Mouse (Mus musculus) megakaryocyte progenitor cell, adult 5-6 weeks (primary cell): ENCODE measurements around the gene Catsperd. TPM values are rescaled to one million over a fixed set of nuclear protein-coding genes. Genes with fewer than 3 reads are reported as not detected.

Experiments used
- ATAC-seq: replicated peaks from 2 replicates; pipeline ENCODE4 v1.8.0; 2016; ENCODE audit warnings: mild to moderate bottlenecking, moderate TSS enrichment, inconsistent platforms; ENCODE audit not compliant: poor library complexity
- total RNA-seq, 2 experiments: library from RNA; stranded (forward) in 1 of 2; stranded (reverse) in 1 of 2; fragments of 157-497, 149-512 nt in 1 of 2; fragments of 200-1000 nt in 1 of 2; gene quantifications; 2 replicates each; pipeline versions ENCODE4 v1.2.3 to v1.2.4; 2015 to 2017

Gene Catsperd
- total RNA-seq, 2 experiments from 2014 or later, result 0.17 TPM; not detected in 1

DNA sequence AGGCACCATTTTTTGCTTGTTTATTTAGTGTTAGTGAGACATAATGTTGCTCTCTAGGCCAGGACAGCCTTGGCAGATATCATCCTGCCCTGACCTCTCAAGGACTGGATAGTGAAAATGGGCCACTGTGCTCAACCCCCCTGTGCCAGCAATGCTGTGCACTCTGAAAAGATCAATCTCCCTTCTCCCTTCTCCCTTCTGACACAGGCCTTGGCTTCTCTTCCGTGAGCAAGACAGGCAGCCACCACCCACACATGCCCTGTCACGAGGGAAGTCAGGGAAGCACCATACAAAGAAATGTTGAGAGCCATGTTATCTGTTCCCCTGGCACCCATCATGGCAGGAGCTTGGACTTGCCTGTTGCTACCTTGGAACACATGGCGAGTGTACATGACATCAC, 27.4 kb downstream of the Catsperd start:
- no peak for ATAC-seq

DNA sequence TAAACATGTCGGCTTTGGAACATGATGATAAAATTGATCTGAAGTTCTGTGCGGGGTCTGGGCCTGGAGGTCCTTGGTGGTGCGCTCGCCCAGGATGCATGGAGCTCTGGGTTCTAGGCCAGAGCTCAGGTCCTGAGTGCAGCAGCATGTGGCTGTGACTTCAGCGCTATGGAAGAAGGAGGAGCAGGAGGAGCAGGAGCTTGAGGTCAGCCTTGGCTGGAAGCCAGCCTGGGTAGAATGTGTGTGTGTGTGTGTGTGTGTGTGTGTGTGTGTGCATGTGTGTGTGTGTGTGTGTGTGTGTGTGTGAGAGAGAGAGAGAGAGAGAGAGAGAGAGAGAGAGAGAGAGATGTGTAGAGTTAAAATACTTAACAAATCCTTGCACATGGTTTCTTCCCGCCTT, 28.2 kb downstream of the Catsperd start:
- ATAC-seq, result no peak

DNA sequence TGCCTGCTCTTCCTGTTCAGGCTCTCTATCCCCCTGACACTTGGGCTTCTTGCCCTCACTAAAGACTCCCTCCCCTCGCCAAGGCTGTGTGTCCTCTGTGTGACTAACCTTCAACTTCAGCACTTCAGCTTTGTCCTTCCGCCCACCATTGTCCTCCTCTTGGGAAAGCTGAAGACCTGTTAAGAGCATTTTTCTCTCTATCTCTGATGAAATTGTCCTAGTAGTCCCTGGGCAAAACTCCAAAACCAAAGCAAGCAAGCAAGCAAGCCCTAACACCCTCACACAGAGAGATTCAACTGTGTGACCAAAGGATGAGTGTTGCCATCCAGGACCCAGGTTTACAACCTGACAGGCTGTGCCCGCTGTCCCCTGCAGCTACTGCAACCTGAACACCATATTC, 35.7 kb downstream of the Catsperd start:
- ATAC-seq, result no peak

DNA sequence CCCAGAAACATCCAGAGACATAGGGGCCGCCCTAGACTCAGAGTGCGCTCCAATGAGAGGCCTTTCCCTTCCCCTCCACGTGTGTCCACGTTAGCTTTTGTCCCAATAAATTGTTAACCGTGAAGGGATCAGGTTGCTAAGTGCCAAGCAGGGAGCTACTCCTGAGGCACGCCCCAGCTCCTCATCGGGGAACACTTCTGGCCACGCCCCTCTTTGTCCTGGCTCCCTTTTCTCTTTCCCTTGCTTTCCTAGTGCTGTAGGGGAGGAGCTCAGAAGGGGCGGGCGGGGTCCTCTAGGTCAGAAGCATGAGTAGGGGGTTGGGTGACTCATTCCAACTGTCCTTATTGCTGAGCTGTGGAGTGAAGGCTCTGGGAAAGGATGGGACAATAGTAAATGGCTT, 36.4 kb downstream of the Catsperd start:
- ATAC-seq, result no peak

DNA sequence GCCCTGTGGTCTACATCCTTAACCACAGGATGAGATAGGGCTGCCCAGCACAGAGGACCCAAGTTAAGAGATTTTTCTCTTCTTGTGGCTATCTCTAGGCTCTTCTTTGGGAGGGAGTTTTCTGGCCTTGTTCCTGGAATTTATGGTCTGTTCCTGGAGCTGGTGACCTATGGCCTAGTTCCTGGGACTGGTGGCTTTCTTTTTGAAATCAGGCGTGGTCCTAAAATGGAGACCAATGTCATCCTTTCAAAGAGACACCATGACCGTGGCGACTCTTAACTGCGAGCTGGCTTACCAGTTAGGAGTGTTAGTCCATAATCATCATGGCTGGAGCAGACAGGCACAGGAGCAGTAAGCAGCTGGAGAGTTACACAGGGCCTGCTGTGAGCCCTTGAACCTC, 38.4 kb downstream of the Catsperd start:
- ATAC-seq, result no peak

DNA sequence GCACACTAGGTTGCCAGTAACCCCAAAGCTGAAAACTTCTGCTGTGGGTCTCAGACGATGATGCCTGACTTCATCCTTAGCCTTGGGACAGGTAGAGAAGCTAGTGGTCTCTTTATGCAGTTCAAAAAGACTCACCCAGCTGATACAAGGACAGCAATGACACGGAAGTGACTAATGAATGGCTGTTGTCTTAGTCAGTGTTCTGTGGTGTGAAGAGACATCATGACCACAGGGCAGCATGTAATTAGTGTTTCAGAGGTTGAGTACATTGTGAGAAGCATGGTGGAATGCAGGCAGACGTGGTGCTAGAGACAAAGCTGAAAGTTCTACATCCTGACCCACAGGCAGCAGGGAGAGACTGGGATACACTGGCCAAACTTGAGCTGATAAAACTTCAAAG, 39.6 kb downstream of the Catsperd start:
- ATAC-seq, result no peak

DNA sequence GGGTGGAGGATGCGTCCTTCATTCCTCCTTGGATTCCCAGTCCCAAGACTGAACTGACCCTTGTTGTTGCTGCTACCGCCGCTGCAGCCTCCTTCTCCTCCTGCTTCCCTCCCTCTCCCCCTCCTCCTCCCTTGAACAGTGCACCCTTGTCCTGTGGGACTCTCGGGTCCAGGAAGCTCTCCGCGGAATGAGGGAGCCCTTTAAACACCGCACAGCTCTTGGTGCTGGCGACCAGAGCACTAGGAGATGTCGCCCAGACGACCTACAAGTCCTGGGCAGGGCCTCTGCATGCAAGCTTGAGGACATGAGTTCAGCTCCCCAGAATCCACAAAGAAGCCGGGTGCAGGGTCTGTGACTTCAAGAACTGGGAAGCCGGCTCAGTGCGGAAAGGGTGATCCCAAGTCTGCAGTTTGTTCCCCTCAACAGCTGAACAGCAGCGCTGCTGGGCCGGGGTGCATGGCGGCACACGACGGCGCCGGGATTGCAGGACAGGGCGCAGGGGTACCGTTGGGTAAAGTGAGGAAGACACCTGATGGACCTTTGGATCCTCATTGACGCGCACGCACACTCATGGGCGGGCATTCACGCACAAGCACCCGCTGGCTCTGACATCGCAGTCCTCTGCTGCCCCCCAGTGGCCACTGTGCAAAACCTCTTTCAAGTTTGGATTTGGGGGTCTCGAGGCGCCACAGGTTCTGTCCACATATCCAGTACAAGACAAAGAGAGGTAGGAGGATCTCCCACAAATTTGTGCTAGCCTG, 40.6 kb downstream of the Catsperd start:
- peak; percentile 72 for ATAC-seq

DNA sequence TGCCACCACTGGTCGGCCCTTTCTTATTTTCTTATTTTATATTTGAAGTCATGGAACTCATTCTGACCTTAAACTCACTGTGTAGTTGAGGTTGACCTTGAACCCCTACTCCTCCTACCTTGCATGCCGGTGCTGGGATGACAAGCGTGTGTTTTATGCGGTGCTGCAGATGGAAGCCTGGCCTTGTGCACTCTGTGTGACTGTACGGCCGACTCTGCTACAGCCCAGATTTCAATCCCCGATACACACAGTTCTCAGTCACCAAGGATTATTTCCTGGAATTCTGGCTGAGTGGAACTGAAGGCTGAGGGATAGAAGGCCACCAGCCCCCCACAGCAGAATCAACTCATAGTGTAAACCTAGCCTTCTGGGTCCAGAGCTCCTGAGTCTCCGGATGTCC, 41.8 kb downstream of the Catsperd start:
- ATAC-seq, result no peak

DNA sequence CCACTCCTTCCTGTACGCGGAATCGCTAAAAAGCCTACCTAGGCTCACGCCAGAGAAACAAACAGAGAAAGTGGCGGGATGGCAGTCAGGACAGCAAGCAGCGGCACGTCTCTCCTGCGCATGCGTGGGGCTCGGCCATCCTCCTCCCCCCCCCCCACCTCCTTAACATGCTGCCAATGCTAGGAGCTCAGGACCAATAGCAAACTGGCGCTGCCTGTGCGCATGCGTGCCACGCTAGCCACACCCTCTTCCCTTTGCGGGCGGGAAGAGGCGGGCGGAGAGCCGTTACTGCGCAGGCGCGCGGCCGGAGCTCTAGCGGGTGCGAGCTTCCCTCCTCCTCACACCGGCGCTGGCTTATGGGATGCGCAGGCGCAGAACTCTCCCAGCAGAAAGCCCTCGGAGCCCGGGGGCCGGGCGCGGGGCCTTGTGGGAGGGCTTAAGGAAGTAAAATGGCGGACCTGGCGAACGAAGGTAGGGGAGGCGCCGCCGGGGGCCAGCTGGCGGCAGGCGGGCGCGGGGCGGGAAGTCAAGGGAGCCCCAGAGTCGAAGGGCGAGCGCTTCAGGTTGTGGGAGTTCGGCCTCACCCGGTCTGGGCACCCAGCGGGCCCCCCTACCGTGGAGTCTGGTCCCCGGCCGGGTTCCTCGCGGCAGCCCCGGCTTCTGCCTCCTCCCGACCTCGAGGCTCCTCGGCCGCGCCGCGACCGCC, 45.2 kb downstream of the Catsperd start, which contains the start of gene Ranbp3:
Ranbp3 (plus strand) TSS at position 354 of the 706 bp plus-strand sequence.
- ATAC-seq, result peak; percentile 84

DNA sequence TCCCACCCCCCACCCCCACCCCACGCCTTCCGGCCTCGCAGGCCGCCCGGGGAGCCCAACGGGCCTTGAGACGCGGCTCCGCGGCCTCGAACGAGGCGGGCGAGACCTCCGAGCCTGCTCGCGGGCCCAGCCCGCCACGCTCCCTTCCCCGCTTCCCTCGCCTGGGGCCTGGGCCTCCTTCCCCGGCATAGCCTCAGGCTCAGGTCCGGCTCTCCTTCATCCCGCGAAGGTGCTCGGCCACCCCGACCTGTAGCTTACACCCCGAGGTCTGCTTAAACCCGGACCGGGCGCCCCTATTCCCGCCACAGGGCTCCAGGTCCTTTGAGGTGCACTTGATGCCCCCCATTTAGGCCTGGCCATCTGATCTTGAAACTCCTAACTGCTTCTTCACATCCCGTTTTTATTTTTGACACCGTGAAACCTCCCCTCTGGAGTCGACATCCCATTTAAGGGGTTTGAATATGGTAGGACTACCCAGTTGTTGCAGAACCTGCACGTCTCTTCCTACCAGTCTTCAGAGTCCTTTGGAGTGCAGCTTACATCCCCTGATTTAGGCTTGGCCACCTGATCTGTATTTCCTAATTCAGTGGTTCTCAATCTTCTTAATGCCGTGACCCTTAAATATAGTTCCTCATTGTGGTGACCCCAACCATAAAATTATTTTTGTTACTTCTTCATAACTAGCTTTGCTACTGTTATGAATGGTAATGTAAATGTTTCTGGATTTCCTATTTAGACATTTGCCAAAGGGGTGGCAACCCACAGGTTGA, 45.9 kb downstream of the Catsperd start:
- peak; percentile 10; the same call in 1 of the 2 replicates for ATAC-seq

DNA sequence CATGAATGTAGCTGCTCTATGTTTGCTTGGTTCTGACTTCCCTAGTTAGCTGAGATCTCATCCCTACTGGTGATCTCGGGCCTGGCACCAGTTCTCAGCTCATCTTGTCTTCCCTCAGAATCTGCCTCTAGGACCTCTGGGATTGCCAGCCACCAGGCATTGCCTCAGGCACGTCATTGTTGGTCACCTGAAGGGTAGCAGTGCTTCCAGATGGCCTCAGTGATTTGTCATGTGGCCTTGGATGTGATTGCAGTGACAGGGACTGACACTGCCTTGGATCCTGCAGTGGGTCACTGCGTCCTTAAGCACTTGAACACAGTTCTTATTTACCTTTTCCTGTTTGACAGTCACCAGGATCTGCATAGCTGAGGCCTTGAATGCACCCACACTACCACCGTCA, 53.8 kb downstream of the Catsperd start:
- no peak for ATAC-seq

DNA sequence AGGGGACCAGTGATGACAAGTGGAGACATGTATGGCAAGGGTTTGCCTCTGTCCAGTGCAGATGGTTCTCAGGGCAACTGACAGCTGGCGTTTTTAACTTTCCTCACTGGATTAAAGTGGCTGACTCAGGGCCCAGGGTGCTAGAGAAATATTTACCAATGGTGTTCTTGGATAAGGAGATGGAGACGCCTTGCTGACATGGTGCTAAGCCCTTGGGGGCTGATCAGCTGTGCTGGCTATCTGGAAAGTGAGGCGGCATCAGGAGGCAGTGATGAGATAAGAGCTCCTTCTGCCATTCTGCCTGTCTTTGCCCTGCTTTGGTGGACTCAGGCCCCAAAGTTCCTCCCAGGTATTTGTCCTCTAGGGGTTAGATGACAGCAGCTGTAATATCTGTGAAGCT, 54.9 kb downstream of the Catsperd start:
- peak; percentile 26; the same call in 1 of the 2 replicates for ATAC-seq

DNA sequence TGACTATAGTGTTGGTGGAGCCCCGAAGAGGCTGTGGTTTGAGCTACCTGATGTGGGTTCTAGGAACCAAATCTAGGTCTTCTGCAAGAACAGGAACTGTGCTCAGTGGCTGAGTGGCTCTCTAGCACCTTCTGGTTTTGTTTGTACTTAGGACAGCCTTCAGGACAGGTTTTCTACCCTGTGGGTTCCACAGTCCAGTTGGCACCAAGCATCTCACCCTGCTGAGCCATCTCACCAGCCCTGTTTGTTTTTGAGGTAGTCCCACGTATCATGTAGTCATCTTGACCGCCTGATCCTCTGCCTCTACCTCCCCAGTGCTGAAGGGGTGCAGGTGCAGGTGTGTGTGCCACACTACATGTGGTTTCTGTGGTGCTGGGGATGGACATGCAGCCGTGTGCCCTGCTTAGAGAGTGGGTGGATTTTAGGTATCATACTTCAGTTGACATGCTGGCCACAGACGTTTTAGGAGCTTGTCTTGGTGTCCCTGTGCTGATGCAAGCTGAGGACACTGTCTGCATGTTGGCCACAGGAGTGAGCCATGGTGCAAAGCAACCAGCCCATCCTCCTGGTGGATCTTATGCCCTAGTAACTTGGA, 55.7 kb downstream of the Catsperd start:
- no peak for ATAC-seq

DNA sequence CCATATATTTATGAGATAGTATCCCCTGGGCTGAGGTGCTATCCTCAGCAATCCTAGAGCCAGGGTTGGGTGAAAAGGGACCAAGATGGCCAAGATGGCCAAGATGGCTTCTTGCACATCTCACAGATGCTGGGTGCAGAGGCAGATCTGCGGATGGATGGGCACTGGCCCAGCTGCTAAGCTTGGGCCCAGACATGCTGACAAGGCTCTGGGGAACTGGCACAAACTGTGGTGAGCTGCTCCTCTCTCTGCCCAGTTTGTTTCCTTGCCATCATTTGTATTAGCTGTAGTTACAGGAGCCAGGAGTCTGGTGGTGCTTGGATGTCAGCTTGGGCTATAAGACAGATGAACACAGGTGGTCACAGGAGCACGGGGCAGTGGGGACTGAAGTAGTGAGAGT, 56.7 kb downstream of the Catsperd start:
- no peak for ATAC-seq

DNA sequence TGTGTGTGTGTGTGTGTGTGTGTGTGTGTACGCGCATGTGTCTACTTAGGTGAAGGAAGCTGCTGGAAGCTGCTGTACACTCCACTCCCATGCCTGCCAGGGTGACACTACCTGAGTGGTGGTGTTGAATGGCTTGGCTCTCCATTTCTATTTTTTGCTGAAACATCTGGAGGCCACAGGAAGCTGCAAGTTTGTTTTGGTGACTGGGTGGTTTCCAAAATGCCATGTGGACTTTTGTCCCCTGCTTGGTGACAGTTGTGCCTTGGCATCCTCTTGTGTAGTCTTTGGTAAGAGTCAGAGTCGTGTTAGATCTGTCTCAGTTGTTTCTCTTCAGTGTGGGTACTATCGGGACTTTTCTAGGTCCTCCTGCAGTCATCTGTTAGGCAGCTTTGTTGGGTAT, 58.9 kb downstream of the Catsperd start:
- no peak for ATAC-seq

DNA sequence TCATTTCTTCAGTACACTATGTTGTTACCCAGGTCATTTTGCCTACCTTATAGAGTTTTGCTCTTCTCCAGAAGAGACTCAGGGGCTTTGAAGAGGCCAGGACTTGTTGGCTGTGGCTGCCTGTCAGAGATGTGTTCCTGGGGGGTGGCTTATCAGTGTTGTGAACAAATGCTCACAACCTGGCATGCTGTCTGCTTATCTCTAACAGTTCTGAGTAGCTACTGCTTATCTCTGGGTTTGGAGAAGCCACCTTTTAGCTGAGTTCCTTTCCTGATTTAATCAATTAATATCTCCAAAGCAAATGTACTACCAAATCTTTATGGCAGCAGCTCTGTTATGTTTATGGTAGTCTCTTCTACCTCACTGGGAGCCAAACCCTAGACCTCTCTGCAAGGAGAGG, 60.1 kb downstream of the Catsperd start:
- ATAC-seq, result peak; percentile 91

DNA sequence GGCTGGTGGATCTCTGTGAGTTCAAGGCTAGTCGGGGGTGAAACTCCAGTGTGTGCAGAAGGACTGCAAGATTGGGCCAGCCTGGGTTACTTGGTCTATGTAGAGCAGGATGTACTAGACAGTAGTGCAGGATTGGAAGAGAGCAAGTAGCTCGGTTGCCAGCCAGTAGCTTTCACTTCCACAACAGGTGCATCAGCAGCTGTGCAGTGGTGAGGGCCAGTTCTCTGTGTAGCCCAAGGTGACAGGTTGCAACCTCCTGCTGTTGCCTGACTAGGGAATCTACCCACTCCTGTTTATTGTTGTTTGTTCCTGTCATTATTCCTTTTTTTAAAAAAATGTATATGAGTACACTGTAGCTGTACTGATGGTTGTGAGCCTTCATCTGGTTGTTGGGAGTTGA, 60.7 kb downstream of the Catsperd start:
- ATAC-seq, result no peak

DNA sequence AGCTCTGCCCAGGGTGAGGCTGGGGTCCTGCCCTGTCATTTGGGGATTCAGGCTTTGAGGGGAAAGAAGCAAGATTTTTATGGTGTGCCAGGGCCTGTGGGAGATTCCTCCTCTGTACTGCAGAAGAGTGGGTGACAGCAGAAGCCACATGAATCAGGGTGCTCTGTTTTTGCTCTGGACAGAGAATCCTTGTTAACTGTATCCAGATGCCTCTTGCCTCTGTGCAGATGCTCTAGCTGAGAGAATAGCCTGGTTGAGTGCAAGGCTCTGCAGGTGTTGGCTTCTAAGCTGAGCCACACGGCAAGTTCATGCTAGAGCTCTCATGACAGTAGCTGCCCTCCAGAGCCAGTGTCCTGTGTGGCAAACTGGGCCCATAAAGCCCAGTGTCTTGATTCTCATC, 65.5 kb downstream of the Catsperd start:
- ATAC-seq, result no peak; the same call in 1 of the 2 replicates

DNA sequence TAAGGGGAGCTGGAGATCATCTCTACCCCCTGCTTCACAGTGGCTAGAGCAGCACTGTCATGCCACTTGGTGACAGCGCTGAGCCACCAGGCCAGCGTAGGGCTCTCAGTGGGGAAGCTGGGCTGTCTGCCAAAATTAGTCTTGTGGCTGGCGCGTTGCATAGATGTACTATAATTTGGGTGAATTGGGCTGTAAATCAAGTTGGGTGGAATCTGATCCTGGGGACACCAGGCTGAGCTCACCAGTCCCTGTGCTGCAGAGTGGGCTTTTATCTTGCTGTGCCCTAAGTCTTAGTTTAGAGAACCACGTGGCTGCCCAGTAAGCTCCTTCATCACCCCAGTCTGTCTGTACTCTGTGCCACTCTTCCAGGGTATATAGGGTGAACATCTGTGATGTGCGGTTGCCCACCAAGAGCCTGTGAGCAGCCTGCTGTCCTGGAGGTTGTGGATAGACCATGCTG, 65.9 kb downstream of the Catsperd start:
- peak; percentile 82 for ATAC-seq

DNA sequence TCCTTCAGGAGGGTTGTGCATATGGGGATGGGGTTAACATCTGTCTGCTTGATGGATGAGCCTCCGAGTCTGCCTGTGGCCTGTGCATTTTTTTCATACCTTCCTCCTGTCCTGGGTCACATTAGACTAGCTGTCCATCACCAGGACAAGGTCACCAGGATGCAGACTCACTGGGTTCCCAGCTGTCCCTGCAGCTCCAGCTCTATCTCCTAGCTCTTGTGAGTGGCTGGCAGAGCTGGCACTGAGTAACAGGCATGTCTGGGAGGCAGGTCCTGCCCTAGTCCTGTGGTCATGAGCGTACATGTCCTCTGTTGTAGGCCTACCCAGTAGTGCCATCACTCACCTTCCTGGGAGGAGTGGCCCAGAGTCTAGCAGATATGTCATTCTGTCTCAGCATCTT, 72.5 kb downstream of the Catsperd start:
- ATAC-seq, result no peak

DNA sequence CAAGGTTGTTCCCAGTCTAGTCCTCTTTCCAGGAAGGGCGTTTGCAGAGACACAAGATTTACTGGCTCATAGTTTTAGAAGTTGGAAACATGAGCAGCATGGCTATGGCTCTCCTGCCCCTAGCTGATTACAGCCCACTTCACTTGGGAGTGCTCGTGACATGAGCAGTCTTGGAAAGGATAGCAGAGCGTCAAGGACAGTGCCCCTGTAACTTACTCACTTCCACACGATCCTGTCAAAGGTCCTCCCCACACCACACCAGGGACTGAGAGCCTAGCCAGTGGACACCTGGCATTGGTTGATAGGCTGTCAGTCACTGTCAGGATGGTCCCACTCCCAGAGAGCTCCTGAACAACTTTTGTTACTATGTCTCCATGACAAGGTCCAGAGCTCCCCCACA, 75.1 kb downstream of the Catsperd start:
- no peak for ATAC-seq
